Mouse (Mus musculus): ENCODE measurements around the gene Cisd3.

DNA sequence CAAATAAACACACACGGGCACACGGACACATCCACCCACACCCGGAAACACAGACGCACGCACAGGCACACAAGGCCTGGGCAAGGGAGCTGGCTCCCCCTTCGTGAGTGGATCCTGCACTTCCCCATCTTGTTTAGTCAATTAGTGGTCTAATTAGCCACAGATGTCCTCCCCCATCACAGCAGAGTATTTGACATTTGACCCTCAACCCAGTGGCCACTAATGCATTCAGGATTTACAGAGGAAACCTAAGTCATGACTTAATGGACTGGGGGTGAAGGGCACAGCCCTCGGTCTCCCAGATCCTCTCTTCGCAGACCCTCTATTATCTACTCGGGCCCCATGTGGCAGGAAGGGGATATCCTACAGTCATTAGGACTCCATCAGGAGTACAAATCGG lies 48.1 kb downstream of the Cisd3 start:
- TF ChIP-seq POLR2A (IDR thresholded peaks at IDR 0.05; ENCODE audit: low read depth, low read length) (no peak), CTCF (IDR thresholded peaks at IDR 0.05; ENCODE audit: borderline replicate concordance, insufficient read depth, low read length) (no peak)
